Mouse (Mus musculus) A20 (cell line): ENCODE measurements around the gene Rptor.
A peak's percentile ranks its signal among the peaks of the same experiment; 100 is the strongest.

Experiments used
- DNase-seq: peaks from one replicate; pipeline ENCODE4 v3.0.0-alpha.2; 2011; ENCODE audit warnings: low read depth, low spot score

The Rptor gene

DNA sequence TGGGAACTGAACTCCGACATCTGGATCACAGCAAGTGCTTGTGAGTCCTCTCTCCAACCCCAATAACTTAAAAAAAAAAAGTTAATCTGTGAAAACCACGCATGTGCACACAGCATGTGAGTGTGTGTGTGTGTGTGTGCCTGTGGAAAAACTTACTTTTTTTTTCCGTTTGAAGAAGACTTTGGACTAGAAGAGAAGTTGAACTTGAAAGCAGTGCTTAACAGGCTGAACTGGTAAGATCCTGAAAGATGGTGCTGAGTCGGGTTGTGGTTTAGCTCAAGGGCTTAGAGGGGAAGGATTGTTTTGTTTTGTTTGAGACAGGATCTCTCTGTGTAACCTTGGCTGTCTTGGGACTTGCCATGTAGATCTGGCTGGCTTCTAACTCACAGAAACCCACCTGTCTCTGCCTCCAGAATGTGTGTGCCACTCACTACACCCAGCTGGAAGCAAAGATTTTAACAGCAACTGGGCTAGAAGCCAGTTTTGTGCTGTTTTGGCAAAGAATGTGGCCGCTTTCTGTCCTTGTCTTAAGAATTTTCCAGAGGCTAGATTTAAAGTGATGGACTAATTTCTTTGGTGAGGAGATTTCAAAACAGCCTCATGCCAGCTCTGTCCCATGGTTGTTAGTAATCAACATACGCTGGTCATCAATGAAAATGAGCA, 327.0 kb downstream of the Rptor start:
- no peak for DNase-seq

DNA sequence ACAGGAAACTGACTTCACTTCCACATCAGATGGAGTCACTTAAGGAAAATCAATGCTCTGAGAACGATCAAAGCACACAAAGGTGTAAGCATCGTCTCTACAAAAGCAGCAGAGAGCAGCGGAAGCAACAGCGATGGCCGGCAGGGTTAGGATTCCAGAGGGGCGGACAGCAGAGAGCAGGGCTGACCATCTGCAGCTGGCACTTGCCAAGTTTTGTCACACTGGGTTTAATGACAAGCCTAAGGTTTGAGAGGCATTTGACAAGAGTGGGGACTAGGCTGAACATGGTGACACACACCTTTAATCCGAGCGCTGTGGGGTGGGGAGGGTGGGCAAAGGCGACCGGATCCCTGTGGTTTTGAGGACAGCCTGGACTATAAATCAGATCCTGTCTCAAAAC, 329.1 kb downstream of the Rptor start:
- no peak for DNase-seq

DNA sequence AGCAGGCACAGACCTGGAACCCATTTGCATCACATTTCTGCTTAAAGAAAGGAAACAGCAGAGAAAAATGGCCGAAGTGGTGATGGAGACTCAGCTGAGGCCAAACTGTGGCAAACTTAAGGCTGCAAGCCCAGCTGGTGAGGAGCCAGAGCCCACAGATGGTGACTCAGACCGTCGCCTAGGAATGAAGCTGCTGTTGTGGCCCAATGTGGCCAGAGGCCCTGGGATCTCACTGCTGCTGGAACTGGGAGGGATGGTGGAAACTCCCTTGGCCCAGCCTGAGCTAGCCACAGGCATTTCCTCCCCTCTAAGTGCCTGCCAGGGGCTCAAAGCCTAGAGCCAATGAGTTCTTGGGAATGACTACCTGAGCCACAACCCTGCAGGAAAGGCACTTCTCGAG, 330.4 kb downstream of the Rptor start:
- no peak for DNase-seq

DNA sequence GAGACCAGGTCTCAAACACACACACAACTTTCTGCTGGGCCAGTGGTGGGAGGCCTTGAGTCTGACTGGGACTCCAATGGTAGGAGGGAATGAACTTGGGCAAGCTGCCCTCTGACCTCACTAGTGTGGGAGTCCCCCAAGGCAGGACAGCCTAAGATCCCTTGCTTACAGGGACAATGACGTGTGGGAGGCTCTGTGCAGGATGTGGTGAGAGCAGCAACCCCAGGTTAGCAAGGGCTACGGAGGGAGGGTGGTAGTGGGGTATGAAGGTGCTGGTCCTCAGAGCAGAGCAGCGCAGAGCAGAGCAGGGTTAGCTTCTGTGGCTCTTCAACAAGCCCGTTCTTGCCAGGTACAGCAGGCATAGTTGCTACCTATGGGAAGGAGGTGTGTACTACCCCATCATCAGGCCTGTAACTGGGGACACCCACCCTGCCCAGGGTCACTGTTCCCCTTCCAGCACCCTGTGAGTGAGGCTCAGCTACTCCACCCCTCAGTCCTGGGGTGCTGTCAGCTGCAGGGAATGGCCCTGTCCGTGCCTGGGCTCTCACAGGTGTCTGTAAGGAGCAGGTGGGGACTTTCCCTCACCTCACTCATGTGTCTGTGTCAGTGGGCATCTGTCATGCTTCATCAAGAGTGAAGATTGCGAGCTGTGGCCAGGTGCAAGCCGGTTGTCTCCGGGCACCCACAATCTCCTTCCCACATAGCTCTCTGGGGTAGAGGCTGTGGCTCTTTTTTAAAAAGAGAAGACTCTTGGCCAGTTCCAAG, 331.3 kb downstream of the Rptor start:
- peak; percentile 92 for DNase-seq

DNA sequence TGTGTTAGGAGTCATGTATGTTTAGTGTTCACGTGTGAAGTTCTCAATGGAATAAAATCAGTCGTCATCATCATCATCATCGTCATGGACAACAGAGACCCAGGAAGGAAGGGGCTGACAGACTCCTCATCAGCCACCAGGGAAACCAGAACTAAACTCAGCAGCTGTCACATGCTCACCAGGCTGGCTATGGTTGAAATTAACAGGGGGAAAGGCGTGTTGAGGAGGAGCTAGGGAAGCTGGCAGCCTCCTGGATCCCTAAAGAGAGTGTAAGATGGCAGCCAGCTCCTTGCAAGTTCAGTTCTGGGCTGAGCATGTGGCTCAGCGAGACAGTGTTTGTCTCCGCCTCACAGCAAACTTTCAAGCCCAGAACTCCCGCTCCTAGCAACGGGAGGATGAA, 332.1 kb downstream of the Rptor start:
- DNase-seq = peak; percentile 68

DNA sequence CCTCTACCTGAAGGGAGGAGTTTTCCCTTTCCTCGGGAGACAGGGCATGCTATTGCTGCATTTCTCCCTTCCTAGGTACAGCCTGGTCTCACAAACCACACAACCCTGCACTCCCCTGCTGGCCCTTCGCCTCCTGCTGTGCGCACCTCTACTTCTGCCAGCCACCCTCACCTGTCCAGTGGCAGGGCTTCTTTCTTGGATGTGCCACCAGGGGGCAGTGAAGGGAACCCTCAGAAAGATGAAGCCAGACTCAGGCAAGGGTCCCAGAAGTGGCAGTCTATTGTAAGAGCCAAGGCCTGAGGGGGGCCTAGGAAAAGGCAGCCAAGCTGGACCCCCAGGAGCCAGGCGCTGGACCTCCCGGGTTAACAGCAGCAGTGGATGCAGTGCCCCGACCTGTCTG, 332.8 kb downstream of the Rptor start:
- peak; percentile 78 for DNase-seq

DNA sequence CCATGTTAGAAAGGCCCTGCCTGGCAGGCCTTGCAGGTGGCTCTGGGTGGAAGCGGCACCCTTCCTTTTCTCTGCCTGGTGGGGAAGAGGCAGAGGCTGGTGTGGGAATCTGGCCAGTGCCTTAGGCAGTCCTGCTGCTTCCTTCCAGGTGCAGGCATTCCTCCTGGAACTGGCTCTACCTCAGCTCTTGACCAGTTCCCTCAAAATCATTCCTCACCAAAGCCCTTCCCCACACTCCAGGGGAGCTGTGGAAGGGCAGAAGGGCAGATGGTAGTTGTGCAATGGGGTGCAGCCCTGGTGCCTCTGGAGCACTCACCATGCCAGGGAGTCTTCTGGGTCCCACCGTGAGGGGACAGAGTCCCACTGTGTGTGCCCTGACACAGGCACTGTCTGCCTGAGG, 333.8 kb downstream of the Rptor start:
- no peak for DNase-seq

DNA sequence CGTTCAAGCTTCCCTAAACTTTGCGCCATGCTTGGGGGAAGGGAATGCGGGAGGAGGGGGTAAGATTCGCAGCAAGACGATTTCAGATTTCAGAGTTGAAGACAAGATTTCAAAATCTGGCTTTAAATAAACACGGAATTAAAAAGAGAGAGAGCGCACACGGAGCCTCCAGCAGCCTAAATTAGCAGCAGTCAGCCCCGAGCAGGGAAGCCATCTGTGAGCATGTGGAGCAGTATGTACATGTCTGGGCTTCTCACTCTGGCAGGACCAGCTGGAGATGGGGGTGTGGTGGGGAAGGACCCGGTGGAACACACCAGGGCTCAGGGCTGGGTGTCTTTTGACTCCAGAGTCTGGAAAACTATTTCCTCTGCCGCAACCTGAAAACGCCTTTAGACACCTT, 334.5 kb downstream of the Rptor start:
- no peak for DNase-seq

DNA sequence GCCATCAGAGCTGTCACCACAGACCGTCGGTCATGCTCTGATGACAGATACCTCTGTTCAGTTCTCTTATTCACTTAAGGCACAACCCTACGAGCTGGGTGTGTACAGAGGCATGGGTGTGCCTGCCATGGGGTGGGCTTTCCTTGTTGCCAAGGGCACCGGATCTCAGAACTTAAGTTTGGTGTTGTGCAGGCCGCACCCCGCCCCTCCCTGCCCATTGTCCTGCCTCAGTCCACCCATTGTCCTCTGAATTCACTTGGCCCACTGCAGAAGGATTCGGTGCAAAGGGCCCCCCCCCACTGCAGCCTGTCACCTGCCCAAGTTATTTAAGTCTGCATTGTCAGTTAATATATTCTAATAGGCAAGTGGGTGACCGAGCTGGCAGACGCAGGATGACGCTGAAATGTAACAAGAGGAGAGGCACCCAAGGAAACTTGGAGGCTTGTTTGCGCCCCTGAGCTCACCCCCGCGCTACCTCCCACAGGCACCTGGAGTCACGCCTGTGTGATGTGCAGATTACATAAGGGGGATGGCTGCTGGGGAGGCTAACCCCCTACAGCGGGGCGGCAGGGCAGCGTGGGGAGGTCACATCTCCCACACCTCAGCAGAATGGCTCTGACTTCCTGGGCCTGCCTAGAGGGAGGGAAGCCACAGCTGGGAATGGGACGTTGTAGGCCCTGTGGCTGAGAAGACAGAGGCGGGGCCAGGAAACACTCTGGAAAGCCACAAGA, 335.2 kb downstream of the Rptor start:
- no peak for DNase-seq

DNA sequence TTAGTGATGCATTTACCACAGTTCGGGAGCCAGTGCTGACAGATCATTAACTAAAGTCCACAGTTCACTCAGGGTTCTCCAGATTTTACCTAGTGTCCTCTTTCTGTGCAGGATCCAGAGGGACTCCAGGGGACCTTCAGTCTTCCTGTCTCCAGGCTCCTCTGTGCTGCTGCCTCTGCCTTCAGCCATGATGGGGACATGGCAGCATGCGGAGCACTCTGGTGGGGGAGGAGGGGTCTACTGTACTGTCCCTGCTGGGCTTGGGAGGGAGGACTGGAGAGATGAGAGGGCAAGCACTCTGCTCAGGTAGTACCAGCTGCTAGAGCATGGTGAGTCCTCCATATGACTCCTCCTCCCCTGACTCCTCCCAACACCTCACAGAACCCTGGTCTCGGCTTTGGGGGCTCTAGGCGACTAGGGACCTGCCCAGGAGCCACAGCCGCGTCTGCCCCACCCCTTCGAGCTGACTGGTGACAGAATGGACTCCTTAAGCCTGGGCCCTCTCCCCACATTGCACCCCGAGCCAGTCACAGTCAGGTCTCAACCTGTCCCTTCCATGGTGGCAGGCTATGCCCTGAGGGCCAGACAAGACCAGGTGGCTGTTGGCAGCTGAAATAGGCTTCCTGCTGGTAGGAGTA, 336.5 kb downstream of the Rptor start:
- DNase-seq = no peak

DNA sequence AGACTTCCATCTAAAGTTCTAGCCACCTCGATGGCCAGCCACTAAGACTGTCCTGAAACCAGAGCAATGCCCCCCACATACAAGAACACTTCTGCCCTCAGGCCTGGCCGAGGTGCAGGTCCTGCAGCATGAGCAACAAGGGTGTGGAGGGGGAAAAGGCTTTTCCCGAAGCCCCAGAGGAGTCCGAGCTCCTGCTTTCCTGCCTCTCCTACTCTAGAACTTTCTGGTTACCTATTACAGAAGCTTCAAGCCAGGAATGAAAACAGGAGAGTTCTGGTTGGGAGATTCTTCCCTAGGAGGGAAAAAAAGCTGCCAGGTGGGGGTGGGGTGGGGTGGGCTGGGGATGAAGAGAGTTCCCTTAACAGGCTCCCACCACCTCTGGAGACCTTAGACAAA, 337.0 kb downstream of the Rptor start:
- DNase-seq = no peak

DNA sequence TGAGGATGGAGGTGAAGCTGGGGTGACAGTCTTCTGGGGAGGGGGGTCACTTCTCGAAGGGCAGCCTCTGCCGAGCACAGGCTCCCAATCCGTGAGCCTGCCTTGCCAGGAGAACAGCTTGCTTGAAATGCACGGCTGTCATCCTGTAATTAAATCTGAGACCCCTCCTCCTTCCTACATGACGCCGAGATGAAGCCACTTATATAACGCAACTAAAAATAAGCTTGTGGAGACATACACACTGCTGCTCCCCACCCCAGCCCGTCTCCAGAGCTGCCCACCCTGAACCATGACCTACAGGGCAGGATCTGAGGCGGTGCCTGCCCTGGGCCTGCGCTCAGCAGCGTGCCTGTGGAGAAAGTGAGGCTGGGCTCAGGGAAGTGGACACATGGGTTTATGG, 337.4 kb downstream of the Rptor start:
- DNase-seq = no peak

DNA sequence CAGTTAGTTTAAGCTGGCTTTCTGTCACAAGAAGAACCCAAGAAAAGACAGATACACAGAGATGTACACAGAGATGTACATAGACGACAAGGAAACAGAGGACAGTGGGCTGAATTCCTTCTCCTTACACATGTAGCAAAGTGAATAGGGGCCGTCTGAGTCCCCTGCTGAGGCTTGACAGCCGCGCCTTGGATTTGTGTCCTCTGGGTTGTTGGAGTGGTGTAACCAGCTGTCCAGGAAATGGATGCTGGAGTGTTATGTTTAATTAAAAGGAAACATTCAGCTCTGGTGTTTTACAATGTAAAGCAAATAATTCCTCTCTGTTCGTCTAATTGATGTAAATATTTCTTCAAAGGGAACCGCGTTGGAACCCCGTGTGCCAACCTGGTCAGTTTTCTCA, 339.1 kb downstream of the Rptor start:
- DNase-seq = no peak

DNA sequence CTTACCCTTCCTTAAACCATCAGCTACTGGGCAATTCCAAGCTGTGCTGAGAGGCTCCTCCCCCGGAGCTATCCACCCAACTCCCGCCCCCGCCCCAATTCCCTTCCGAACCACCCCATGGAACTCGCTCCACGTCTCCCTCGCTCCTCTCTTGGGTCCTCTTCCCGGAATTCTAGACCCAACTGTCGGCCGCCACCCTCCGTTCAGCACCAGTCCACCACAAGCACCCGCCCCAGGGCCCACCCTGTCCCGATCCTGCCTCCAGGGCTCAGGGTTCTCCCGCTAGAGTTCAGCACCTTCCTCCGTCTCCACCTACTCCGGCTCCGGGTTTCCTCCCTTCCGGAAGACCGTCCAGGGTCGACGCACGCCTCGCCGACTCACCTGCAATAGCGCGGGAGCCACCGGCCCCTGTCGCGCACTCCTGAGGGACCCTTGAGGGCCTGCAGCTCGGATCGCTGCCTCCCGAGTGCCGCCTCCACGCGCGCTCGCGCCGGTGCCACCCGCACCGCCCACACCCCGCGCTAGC, 339.6 kb downstream of the Rptor start:
- DNase-seq = no peak

DNA sequence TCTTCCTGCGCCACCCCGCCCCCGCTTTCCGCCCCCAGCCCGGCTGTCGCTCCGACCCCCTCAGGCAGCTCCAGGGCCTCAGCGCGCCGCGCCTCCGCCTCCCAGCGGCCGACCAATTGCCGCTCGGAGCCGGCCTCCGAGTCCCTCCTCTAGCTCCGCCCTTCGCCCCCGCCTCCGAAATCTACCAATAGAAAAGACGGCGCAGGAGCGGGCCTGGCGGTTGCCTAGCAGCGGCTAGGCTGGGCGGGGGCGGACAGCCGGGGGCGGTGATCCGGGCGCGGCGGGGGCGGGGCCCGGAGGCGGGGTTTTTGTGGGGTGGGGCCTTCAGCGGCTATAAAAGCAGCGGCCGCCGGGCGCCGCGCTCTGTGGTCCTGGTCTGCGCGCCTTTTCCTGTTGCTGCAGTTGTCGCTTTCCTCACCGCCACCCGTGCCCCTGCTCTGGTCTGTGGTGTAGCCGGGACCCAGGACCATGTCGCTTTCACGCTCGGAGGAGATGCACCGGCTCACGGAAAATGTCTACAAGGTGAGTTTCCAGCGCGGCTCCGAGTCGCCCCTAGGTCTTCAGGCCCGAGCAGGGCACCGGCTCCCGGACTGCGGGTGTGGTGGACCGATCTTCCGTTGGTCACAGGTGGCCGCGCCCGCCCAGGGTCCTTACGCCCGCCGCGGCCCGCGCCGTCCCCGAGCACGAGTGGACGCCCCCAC, 340.2 kb downstream of the Rptor start, which contains the start of gene Baiap2:
Gene Baiap2, plus strand, starts transcription at position 37 of the 701 bp plus-strand sequence.
- DNase-seq = peak; percentile 97

DNA sequence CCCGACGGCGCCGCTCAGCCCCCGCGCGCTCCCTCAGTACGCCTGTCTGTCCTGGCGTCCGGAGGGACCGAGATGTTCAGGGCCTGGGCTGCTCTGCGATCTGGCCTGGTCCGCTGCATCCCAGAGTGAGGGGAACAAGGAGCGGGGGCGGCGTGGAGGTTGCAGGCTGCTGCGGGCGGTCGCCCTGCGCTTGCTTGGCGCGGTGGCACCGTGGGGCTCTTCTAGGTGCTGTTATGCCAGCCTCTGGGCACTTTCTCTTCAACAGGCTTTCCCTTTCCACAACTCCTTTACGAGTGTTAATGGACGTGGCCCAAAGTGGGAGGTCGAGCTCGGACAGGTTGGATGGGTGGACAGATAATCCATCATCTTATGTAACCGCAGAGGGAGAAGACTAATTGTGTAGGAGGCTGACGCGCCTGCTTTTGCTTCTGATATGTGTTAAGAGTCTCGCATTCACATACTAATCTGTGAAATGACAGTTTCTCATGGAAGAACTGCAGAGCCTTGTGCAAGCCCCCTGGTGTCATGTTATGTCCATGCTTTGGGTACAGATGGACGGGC, 340.8 kb downstream of the Rptor start:
- DNase-seq = no peak

DNA sequence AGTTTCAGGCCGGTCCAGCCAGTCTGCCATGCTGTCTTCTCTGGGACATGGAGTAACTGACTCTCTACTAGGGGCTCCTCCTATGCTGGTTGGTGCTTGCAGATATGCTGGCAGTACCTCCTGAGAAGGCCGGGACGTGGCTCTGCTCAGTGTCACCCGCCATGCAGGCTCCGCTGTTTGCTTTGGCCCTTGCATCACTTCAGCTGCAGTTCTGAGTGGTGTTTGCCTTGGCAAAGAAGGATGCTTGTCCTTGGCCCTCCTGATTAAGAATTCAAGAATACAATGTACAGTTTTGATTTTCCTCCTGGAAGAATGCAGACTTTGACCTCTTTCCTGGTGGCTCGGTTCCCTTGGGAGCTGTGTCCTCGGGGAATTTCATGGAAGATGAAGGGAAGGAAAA, 342.6 kb downstream of the Rptor start:
- no peak for DNase-seq

DNA sequence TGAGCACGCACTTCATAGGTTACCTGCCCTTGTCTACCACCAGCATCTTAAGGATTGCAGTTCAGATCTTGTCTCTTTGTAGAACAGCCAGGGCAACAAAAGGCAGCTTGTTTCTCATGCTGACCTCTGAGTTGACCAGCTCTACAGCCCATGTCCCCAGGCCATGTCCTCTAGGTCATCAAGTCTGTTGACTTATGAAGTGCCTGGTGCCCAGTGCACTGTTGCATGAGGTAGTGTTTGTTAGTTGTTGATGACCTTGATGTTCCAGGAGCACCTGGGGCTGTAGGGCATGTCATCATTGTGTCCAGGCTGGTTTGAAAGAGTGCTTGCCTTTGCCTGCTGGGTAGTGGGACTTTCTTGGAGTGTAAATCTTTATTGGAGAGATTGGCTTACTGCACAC, 344.7 kb downstream of the Rptor start:
- DNase-seq = no peak

DNA sequence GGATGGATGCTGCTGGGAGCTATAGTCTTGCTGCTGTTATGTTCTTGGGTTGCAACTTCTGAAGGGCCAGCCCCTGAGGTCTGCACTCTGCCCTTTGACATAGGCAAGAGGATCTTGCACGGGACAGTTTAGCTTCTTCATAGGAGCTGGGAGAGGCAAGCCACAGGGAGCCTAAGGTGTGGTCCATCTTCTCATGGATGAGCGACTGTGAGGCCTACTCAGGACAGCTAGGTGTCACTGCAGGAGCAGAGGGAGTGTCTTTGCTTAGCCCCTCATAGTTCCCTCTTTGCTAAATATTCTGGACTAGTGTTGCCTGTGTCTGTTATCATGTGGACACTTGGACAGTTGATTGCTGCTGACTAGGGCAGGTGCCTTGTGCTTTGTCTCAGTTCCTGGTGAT, 345.2 kb downstream of the Rptor start:
- no peak for DNase-seq

DNA sequence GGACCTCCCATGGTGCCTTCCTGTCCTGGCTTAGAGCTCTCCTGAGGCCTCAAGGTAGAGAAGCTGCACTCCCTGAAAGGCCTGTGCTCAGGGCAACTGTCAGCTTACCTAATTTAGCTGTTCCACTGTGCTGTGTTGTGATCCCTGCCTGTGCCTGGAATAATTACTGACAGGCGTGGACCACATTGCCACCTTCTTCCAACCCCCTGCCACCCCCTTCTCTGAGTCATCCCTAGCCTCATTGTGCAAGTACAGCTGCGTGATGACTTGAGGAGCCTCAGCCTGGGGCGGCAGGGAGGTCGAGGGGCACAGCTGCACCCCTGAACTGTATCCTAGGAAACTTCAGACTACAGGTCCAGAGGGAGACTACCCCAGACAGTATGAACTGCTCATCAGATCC, 345.6 kb downstream of the Rptor start:
- DNase-seq = no peak

DNA sequence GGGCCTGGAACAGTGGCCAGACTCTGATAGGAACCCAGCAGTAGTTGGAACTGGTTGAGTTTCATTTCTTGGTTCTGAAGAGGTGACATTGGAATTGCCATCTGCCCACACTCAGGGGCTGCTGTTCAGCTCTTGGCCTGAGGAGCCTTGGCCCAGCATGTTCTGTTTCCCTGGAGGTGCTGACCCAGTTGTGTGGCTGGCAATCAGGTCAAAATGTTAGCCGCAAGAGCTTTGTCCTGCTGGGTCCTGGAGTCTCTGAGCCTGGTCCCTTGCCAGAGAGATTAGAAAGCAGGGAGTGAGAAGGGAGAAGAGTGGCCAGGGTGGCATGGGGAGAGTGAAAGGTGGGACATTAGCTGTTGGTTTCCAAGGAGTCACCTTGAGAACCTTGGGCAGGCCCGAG, 346.1 kb downstream of the Rptor start:
- no peak for DNase-seq
